Mouse (Mus musculus) small intestine, adult 2 months (tissue): ENCODE data around the gene Qpctl. TPM values are rescaled to one million over a fixed set of nuclear protein-coding genes. Genes with fewer than 3 reads are reported as not detected.
A peak's percentile ranks its signal among the peaks of the same experiment; 100 is the strongest.

Source experiments
- H3K27ac ChIP-seq: fragments of 200-500 bp; 2 replicates; pipeline ENCODE4 v1.5.1; 2012; ENCODE audit warnings: low read depth, low read length, control low read depth, inconsistent platforms; ENCODE audit not compliant: insufficient read depth
- H3K27me3 ChIP-seq: fragments of 200-500 bp; 2 replicates; pipeline ENCODE4 v1.6.1; 2012; ENCODE audit warnings: mild to moderate bottlenecking, moderate library complexity, low read length, inconsistent platforms; ENCODE audit not compliant: control insufficient read depth, insufficient read depth
- H3K36me3 ChIP-seq: fragments of 200-500 bp; 2 replicates; pipeline ENCODE4 v1.6.1; 2012; ENCODE audit warnings: mild to moderate bottlenecking, low read length, control low read depth, inconsistent platforms; ENCODE audit not compliant: control insufficient read depth, insufficient read depth
- H3K4me1 ChIP-seq: fragments of 200-500 bp; 2 replicates; pipeline ENCODE4 v1.6.1; 2012; ENCODE audit warnings: low read length, inconsistent platforms, mixed read lengths; ENCODE audit not compliant: control insufficient read depth, insufficient read depth, insufficient read length
- H3K4me3 ChIP-seq: fragments of 200-500 bp; 2 replicates; pipeline ENCODE4 v1.5.1; 2012; ENCODE audit warnings: low read depth, mild to moderate bottlenecking, control low read depth, inconsistent platforms, low read length, moderate library complexity
- CTCF ChIP-seq: fragments of 200-500 bp; IDR thresholded peaks from 2 replicates; pipeline ENCODE4 v1.5.1; 2012; ENCODE audit warnings: low read depth, mild to moderate bottlenecking, control low read depth, inconsistent platforms, low read length, moderate library complexity, mixed read lengths; ENCODE audit not compliant: insufficient replicate concordance, insufficient read length; ENCODE audit errors: extremely low read depth
- POLR2A ChIP-seq: fragments of 200-500 bp; IDR thresholded peaks from 2 replicates; pipeline ENCODE4 v1.6.1; 2012; ENCODE audit warnings: low read depth, mild to moderate bottlenecking, control low read depth, inconsistent platforms, low read length, moderate library complexity
- WGBS: fragments of 180-500 bp; shearing (Covaris S2); methylation state at CpG from one replicate; pipeline ENCODE4 v1.1.7; 2018; 5-methylcytosine and 5-hydroxymethylcytosine counted together
- polyA plus RNA-seq: library from polyadenylated mRNA; depleted of rRNA; stranded (reverse); fragments of >200 nt; gene quantifications from 2 replicates; pipeline ENCODE4 v1.2.3, GENCODE M21; 2012

Gene Qpctl
- polyA plus RNA-seq, 1 experiment: 6.6 TPM

DNA sequence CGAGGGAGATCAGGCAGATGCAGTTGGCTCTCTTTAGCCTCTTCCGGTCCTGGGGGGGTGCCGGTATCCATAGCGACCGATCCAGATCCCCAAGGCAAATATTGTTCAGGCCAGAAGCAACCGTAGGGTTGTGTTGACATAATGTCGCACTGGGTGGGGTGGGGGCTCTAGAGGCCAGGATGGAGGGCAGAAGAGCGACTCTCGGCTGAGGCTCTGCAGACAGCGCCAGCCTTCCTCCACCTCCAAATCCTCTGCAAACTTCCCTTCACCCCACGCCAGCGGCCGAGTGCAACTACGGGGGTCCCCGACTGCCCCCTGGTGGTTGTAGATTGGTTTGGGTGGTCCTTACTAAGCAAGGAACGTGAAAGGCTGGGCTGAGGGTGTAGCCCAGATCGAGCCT lies 23.8 kb upstream of the Qpctl start:
- Histone ChIP-seq H3K36me3 (no peaks in the 10 kb centered on the region), H3K27ac (no peak overlapping the region), H3K27me3 (peaks cover 13% of the 10 kb centered on the region; the same call in 1 of the 2 replicates), H3K4me1 (no peaks in the 10 kb centered on the region; the same call in none of the 2 replicates), H3K4me3 (peak overlapping the region; percentile 42)
- TF ChIP-seq CTCF (peak; percentile 63; the same call in 1 of the 2 replicates), POLR2A (no peak)
- WGBS: 3% methylated on average over 17 of the region's 17 CpGs

DNA sequence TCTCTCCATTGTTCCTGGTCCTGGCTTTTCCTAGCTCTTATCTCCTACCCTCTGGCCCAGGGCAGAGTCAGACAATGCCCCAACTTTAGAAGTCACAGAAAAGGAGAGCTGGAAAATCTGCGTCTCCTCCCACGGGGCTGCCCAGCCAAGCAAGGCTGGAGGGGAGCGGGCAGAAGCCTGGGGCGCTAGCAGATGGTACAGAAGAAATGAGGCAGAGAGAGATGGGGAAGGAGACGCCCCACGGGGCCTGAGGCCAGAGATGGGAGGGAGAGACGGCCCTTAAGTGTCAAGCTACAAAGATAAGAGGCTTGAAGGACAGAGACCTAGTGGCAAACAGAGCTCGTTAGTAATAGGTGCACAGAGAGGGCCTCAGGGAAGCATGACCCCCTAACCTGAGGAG lies 22.7 kb upstream of the Qpctl start:
- 57% methylated on average over 8 of the region's 8 CpGs for WGBS
- no peaks in the 10 kb centered on the region for H3K36me3 ChIP-seq
- TF ChIP-seq CTCF (no peak), POLR2A (no peak)
- H3K4me1 ChIP-seq: no peaks in the 10 kb centered on the region; the same call in none of the 2 replicates
- H3K27ac ChIP-seq: no peak overlapping the region
- H3K4me3 ChIP-seq: no peak overlapping the region
- H3K27me3 ChIP-seq: peaks cover 8% of the 10 kb centered on the region; the same call in 1 of the 2 replicates

- H3K4me1 ChIP-seq: no peaks in the 10 kb centered on the region; the same call in none of the 2 replicates
- H3K27me3 ChIP-seq: no peaks in the 10 kb centered on the region; the same call in 1 of the 2 replicates
- H3K27ac ChIP-seq: no peak overlapping the region
- H3K4me3 ChIP-seq: no peak overlapping the region
- TF ChIP-seq CTCF (no peak), POLR2A (no peak)
- 54% methylated on average over 8 of the region's 8 CpGs for WGBS
- H3K36me3 ChIP-seq: no peaks in the 10 kb centered on the region
Observed at GRCm38 (mm10) chr7:19170142-19170541, 21.1 kb upstream of the Qpctl start.

GRCm38 (mm10) chr7:19169506-19169905 lies 20.4 kb upstream of the Qpctl start:
- no peaks in the 10 kb centered on the region for H3K36me3 ChIP-seq
- no peaks in the 10 kb centered on the region; the same call in none of the 2 replicates for H3K4me1 ChIP-seq
- H3K27ac ChIP-seq: no peak overlapping the region
- WGBS: 63% methylated on average over 10 of the region's 10 CpGs
- no peaks in the 10 kb centered on the region; the same call in 1 of the 2 replicates for H3K27me3 ChIP-seq
- no peak overlapping the region for H3K4me3 ChIP-seq
- TF ChIP-seq CTCF (no peak), POLR2A (no peak)

DNA sequence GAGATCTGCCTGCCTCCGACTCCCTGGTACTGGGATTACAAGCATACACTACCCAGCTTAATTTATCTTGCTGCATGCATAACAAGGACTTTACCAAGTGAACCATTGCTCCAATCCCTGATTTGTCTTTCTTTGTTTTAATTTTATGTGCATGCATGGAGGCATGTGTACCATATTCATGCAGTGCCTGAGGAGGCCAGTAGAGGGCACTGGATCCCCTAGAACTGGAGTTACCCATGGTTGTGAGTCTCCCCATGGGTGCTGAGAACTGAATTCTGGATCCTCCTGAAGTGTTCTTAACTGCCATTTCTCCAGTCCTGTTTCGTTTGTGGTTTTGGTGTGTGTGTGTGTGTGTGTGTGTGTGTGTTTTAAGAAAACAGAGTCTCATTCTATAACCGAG lies 17.9 kb upstream of the Qpctl start:
- 86% methylated on average over 3 of the region's 3 CpGs for WGBS

DNA sequence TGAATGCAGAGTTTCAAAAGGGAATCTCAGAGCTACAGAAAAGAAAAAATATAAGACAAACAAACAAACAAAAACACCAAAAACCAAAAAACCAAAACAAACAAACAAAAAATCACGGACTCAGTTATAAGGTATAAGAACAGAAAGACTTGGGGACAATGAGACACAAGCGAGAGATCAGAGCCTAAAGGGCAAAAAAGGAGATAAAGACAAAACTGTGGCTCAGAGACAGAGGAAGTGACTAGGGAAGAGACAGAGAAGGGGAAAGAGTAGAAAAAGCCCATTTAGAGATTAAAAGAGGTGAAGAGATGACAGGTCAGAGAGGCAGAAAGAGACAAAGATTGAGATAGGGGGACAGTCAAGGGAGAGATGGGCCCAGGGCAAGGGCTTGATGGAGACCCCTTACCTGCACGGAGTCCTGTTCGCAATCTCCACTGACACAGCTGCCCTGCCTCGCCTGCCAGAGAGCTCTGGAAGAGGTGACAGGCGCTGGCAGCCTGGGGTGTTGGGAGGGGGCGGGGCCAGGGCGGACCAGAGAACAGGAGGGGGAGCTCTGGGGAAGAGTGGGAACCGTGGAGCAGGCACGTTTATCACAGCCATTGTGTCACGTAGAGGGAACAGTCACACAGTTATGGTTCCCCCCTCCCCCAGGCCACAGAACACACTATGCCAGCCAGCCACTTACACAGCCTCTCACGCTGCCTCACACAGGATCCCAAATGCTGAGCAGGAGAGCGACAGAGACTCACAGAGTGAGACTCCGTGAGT lies 16.7 kb upstream of the Qpctl start, which contains the start of gene Gipr:
Gene Gipr, minus strand, starts transcription at position 472 of the 768 bp plus-strand sequence.
- TF ChIP-seq CTCF (no peak), POLR2A (no peak)
- no peak within 1 kb of the TSS for H3K4me3 ChIP-seq
- 10% methylated on average over 14 of the region's 14 CpGs for WGBS
- no peak within 1 kb of the TSS for H3K27ac ChIP-seq
- no peaks in the 10 kb centered on the region; the same call in 1 of the 2 replicates for H3K27me3 ChIP-seq
- no peaks in the 10 kb centered on the region for H3K36me3 ChIP-seq
- H3K4me1 ChIP-seq: peaks cover 7% of the 10 kb centered on the region

More for the DNA sequence above, 17.9 kb upstream of the Qpctl start:
- H3K27ac ChIP-seq: no peak overlapping the region
- no peaks in the 10 kb centered on the region; the same call in 1 of the 2 replicates for H3K27me3 ChIP-seq
- TF ChIP-seq POLR2A: no peak
- TF ChIP-seq CTCF: no peak
- no peak overlapping the region for H3K4me3 ChIP-seq
- no peaks in the 10 kb centered on the region for H3K36me3 ChIP-seq
- H3K4me1 ChIP-seq: peaks cover 7% of the 10 kb centered on the region

GRCm38 (mm10) chr7:19164978-19165377 lies 15.9 kb upstream of the Qpctl start:
- Histone ChIP-seq H3K4me1 (peaks cover 11% of the 10 kb centered on the region), H3K27ac (no peak overlapping the region), H3K36me3 (no peaks in the 10 kb centered on the region), H3K27me3 (no peaks in the 10 kb centered on the region; the same call in 1 of the 2 replicates), H3K4me3 (no peak overlapping the region)
- WGBS: 5% methylated on average over 13 of the region's 13 CpGs
- TF ChIP-seq CTCF: no peak
- TF ChIP-seq POLR2A: no peak
